Mouse (Mus musculus): ENCODE data around the gene Hivep1. TPM values are rescaled to one million over a fixed set of nuclear protein-coding genes. Genes with fewer than 3 reads are reported as not detected.

Gene Hivep1
- polyA plus RNA-seq, 1 experiment, result 5.3 TPM

GRCm38 (mm10) chr13:42184131-42184530 is 132.3 kb downstream of the Hivep1 start:
- H3K36me3 ChIP-seq (ENCODE audit: control insufficient read depth, insufficient read depth), result peaks cover 3% of the 10 kb centered on the region
- H3ac ChIP-seq (ENCODE audit: control insufficient read depth, insufficient read length), result no peak overlapping the region
- H3K79me2 ChIP-seq (ENCODE audit: control insufficient read depth, insufficient read depth), result no peaks in the 10 kb centered on the region
- TF ChIP-seq MYOD1 (IDR thresholded peaks at IDR 0.05; ENCODE audit: control insufficient read depth in 1 of 3, insufficient read length in 2 of 3, low read depth in 2 of 3) (no peak), CEBPB (IDR thresholded peaks at IDR 0.05; ENCODE audit: insufficient read depth, poor library complexity, severe bottlenecking) (no peak), USF1 (IDR thresholded peaks at IDR 0.05; ENCODE audit: low read depth) (no peak), POLR2AphosphoS2 (IDR thresholded peaks at IDR 0.05; ENCODE audit: insufficient read length, low read depth) (no peak), SRF (IDR thresholded peaks at IDR 0.05; ENCODE audit: control insufficient read depth, insufficient read length, low read depth) (no peak), POLR2A (IDR thresholded peaks at IDR 0.05; ENCODE audit: insufficient read length, low read depth) (no peak), MYOG (IDR thresholded peaks at IDR 0.05; ENCODE audit: control insufficient read depth in 1 of 3, insufficient read depth in 1 of 3, insufficient read length in 2 of 3, low read depth in 2 of 3) (no peak), E2F4 (IDR thresholded peaks at IDR 0.05; ENCODE audit: insufficient read depth) (no peak), TCF12 (IDR thresholded peaks at IDR 0.05; ENCODE audit: insufficient read depth, poor library complexity, severe bottlenecking) (no peak), TCF3 (IDR thresholded peaks at IDR 0.05; ENCODE audit: insufficient read length, low read depth) (no peak), MAX (IDR thresholded peaks at IDR 0.05; ENCODE audit: low read depth) (no peak), REST (IDR thresholded peaks at IDR 0.05; ENCODE audit: insufficient read depth, insufficient read length) (no peak)
- H3K4me2 ChIP-seq (ENCODE audit: low read depth), result no peak overlapping the region
- H3K27me3 ChIP-seq (ENCODE audit: control insufficient read depth, insufficient read depth, insufficient read length), result no peaks in the 10 kb centered on the region
- H3K4me3 ChIP-seq, result no peak overlapping the region

GRCm38 (mm10) chr13:42193016-42193415 is 141.2 kb downstream of the Hivep1 start:
- TF ChIP-seq E2F4 (IDR thresholded peaks at IDR 0.05; ENCODE audit: insufficient read depth) (no peak), POLR2A (IDR thresholded peaks at IDR 0.05; ENCODE audit: insufficient read length, low read depth) (no peak), MYOD1 (IDR thresholded peaks at IDR 0.05; ENCODE audit: control insufficient read depth in 1 of 3, insufficient read length in 2 of 3, low read depth in 2 of 3) (no peak), TCF12 (IDR thresholded peaks at IDR 0.05; ENCODE audit: insufficient read depth, poor library complexity, severe bottlenecking) (no peak), MAX (IDR thresholded peaks at IDR 0.05; ENCODE audit: low read depth) (no peak), CEBPB (IDR thresholded peaks at IDR 0.05; ENCODE audit: insufficient read depth, poor library complexity, severe bottlenecking) (no peak), SRF (IDR thresholded peaks at IDR 0.05; ENCODE audit: control insufficient read depth, insufficient read length, low read depth) (no peak), TCF3 (IDR thresholded peaks at IDR 0.05; ENCODE audit: insufficient read length, low read depth) (no peak), MYOG (IDR thresholded peaks at IDR 0.05; ENCODE audit: control insufficient read depth in 1 of 3, insufficient read depth in 1 of 3, insufficient read length in 2 of 3, low read depth in 2 of 3) (no peak), POLR2AphosphoS2 (IDR thresholded peaks at IDR 0.05; ENCODE audit: insufficient read length, low read depth) (no peak), REST (IDR thresholded peaks at IDR 0.05; ENCODE audit: insufficient read depth, insufficient read length) (no peak), USF1 (IDR thresholded peaks at IDR 0.05; ENCODE audit: low read depth) (no peak)
- Histone ChIP-seq H3K27me3 (ENCODE audit: control insufficient read depth, insufficient read depth, insufficient read length) (no peaks in the 10 kb centered on the region), H3K36me3 (ENCODE audit: control insufficient read depth, insufficient read depth) (no peaks in the 10 kb centered on the region), H3K79me2 (ENCODE audit: control insufficient read depth, insufficient read depth) (no peaks in the 10 kb centered on the region), H3K4me2 (ENCODE audit: low read depth) (no peak overlapping the region), H3K4me3 (no peak overlapping the region), H3ac (ENCODE audit: control insufficient read depth, insufficient read length) (no peak overlapping the region)

- Histone ChIP-seq H3ac (ENCODE audit: control insufficient read depth, insufficient read length) (no peak overlapping the region), H3K4me2 (ENCODE audit: low read depth) (no peak overlapping the region), H3K36me3 (ENCODE audit: control insufficient read depth, insufficient read depth) (no peaks in the 10 kb centered on the region), H3K27me3 (ENCODE audit: control insufficient read depth, insufficient read depth, insufficient read length) (no peaks in the 10 kb centered on the region), H3K4me3 (no peak overlapping the region), H3K79me2 (ENCODE audit: control insufficient read depth, insufficient read depth) (no peaks in the 10 kb centered on the region)
- TF ChIP-seq MYOG (IDR thresholded peaks at IDR 0.05; ENCODE audit: control insufficient read depth in 1 of 3, insufficient read depth in 1 of 3, insufficient read length in 2 of 3, low read depth in 2 of 3) (no peak), POLR2AphosphoS2 (IDR thresholded peaks at IDR 0.05; ENCODE audit: insufficient read length, low read depth) (no peak), CEBPB (IDR thresholded peaks at IDR 0.05; ENCODE audit: insufficient read depth, poor library complexity, severe bottlenecking) (no peak)
Measured at GRCm38 (mm10) chr13:42195671-42196070, 143.8 kb downstream of the Hivep1 start.

GRCm38 (mm10) chr13:42197656-42198055 is 145.8 kb downstream of the Hivep1 start:
- no peak overlapping the region for H3ac ChIP-seq (ENCODE audit: control insufficient read depth, insufficient read length)

GRCm38 (mm10) chr13:42213556-42213955 is 161.7 kb downstream of the Hivep1 start:
- Histone ChIP-seq H3K4me2 (ENCODE audit: low read depth) (no peak overlapping the region), H3K79me2 (ENCODE audit: control insufficient read depth, insufficient read depth) (no peaks in the 10 kb centered on the region), H3K27me3 (ENCODE audit: control insufficient read depth, insufficient read depth, insufficient read length) (no peaks in the 10 kb centered on the region), H3K36me3 (ENCODE audit: control insufficient read depth, insufficient read depth) (no peaks in the 10 kb centered on the region), H3K4me3 (no peak overlapping the region), H3ac (ENCODE audit: control insufficient read depth, insufficient read length) (no peak overlapping the region)
- no peak for TF ChIP-seq POLR2A (IDR thresholded peaks at IDR 0.05; ENCODE audit: insufficient read length, low read depth)
- no peak for TF ChIP-seq SRF (IDR thresholded peaks at IDR 0.05; ENCODE audit: control insufficient read depth, insufficient read length, low read depth)
- TF ChIP-seq REST (IDR thresholded peaks at IDR 0.05; ENCODE audit: insufficient read depth, insufficient read length), result no peak
- TF ChIP-seq MYOG (IDR thresholded peaks at IDR 0.05; ENCODE audit: control insufficient read depth in 1 of 3, insufficient read depth in 1 of 3, insufficient read length in 2 of 3, low read depth in 2 of 3), result no peak
- TF ChIP-seq MYOD1 (IDR thresholded peaks at IDR 0.05; ENCODE audit: control insufficient read depth in 1 of 3, insufficient read length in 2 of 3, low read depth in 2 of 3), result no peak
- no peak for TF ChIP-seq MAX (IDR thresholded peaks at IDR 0.05; ENCODE audit: low read depth)
- TF ChIP-seq E2F4 (IDR thresholded peaks at IDR 0.05; ENCODE audit: insufficient read depth), result no peak
- no peak for TF ChIP-seq CEBPB (IDR thresholded peaks at IDR 0.05; ENCODE audit: insufficient read depth, poor library complexity, severe bottlenecking)
- TF ChIP-seq TCF12 (IDR thresholded peaks at IDR 0.05; ENCODE audit: insufficient read depth, poor library complexity, severe bottlenecking), result no peak
- no peak for TF ChIP-seq TCF3 (IDR thresholded peaks at IDR 0.05; ENCODE audit: insufficient read length, low read depth)
- TF ChIP-seq USF1 (IDR thresholded peaks at IDR 0.05; ENCODE audit: low read depth), result no peak
- TF ChIP-seq POLR2AphosphoS2 (IDR thresholded peaks at IDR 0.05; ENCODE audit: insufficient read length, low read depth), result no peak

More at GRCm38 (mm10) chr13:42197656-42198055, 145.8 kb downstream of the Hivep1 start:
- Histone ChIP-seq H3K4me2 (ENCODE audit: low read depth) (no peak overlapping the region), H3K36me3 (ENCODE audit: control insufficient read depth, insufficient read depth) (no peaks in the 10 kb centered on the region), H3K4me3 (no peak overlapping the region), H3K27me3 (ENCODE audit: control insufficient read depth, insufficient read depth, insufficient read length) (no peaks in the 10 kb centered on the region), H3K79me2 (ENCODE audit: control insufficient read depth, insufficient read depth) (no peaks in the 10 kb centered on the region)
- TF ChIP-seq MYOD1 (IDR thresholded peaks at IDR 0.05; ENCODE audit: control insufficient read depth in 1 of 3, insufficient read length in 2 of 3, low read depth in 2 of 3) (no peak), SRF (IDR thresholded peaks at IDR 0.05; ENCODE audit: control insufficient read depth, insufficient read length, low read depth) (no peak)
